Mouse (Mus musculus) retina, postnatal 7 days (tissue): ENCODE data around the gene Pcdh15.

Source experiments
- DNase-seq: peaks from one replicate; pipeline ENCODE4 v3.0.0-alpha.2; 2012; ENCODE audit warnings: low read depth, low spot score

Gene Pcdh15

DNA sequence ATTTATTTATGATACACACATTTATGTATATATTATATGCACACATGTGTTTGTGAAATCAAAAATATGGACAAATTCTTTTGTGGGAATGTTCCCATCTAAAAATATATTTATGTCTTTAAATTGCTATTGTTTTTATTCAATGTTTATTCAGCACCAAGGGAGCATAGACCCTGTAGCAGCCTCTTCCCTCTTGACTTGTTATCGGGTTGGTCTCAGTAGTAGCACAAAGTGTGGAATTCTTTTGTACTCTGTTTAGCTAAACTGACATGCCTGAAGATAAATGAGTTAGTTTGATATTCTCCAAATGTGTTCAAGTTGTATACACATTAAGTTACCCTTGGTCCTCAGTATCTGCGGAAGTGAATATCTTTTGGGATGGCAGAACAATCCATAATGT, 848.7 kb downstream of the Pcdh15 start:
- DNase-seq = no peak

DNA sequence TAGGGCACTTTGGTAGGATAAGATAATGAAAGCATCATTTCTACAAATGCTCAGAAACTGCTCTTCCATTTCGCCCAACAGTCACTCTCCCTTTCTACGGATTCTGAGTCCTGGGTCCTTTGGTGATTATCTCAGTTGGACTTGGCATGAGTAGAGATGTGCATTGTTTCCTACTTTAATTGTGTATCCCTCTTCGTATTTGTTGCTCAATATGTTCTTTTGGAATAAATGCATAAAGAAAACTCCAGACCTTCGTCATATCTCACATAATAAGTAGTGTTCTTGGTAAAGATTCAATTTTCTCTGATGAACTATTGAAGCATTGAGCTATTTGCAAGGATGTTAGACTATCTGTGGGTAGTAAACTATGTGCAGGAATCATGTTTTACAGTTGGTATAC, 854.2 kb downstream of the Pcdh15 start:
- no peak for DNase-seq

GRCm38 (mm10) chr10:73984057-73984456, 884.9 kb downstream of the Pcdh15 start:
- no peak for DNase-seq

- no peak for DNase-seq
Observed at GRCm38 (mm10) chr10:74008836-74009235, 909.7 kb downstream of the Pcdh15 start.

- DNase-seq = no peak
Observed at GRCm38 (mm10) chr10:74023091-74023490, 923.9 kb downstream of the Pcdh15 start.

GRCm38 (mm10) chr10:74053059-74053458, 953.9 kb downstream of the Pcdh15 start:
- no peak for DNase-seq

GRCm38 (mm10) chr10:74086653-74087052, 987.5 kb downstream of the Pcdh15 start:
- DNase-seq = no peak

GRCm38 (mm10) chr10:74098296-74098695, 999.2 kb downstream of the Pcdh15 start:
- no peak for DNase-seq

DNA sequence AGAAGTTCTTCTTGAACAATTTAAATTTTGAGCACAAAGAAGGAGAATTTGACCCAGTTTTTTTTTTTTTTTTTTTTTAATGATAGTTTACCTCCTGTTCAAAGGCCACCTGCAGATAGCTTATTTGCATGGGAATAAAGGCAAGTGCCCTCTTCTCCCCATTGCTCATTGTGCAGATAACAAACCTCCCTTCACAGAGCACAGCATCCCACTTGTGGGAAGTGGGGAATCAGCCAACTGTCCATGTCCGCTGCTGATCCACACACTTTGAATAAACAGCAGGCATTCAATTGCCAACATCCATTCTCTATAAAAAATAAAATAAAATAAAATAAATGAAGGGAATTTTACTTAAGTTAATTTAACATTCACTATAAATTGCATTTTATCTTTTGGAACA, 1015.0 kb downstream of the Pcdh15 start:
- DNase-seq = no peak

DNA sequence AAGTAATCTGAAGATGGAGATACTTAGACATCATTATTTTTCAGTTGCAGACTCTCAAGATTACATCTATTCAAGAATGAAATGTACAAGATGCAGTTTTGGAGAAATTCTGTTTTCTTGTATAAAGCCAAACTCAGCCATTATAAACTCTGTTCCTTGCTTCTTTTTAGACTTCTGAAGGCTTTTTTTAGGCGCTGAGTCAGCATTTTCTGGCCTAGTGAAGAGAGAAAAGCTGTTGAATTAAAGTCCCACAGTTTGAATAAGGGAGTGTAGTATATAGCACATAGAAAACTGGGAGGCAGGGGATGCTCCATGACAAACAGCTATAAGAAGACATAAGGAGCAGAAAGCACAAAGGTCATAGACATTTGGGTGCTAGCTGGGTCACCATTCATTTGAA, 1017.7 kb downstream of the Pcdh15 start:
- DNase-seq = no peak

DNA sequence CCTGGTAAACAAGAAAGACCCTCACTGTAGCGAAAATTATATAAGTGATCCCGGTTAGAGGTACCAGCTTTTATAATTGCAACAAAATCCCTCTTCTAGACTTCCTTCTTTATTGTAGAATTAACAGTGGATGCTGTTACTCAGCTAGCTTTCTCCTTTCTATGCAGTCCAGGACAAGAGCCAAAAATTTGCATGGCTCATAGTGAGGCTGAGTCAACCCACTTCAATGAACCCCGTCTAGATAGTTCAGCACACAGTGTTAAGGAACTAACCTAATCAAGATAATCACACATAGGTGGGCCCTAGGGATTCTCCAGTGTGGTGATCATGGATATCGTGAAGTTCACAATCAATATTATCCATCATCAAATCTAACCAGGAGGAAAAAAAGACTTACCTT, 1024.3 kb downstream of the Pcdh15 start:
- no peak for DNase-seq

DNA sequence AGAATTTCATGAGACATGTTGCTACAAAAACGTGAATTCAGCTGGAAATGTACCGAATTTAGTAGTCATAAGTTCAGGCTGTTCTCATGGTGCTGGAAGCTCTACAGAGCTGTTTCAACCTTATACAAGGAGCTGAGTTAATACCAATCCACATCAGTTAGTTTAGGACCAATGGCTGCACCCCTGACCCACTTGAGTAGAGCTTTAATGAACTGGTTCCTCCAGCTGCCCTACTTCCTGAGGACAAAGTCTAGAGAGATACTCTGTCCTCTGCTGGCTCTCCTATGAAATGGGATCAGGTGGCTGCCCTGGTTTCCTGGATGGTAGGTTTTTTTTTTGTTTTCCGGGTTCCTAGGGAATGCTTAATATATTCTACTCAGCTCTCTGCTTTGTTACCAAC, 1030.0 kb downstream of the Pcdh15 start:
- DNase-seq = no peak

DNA sequence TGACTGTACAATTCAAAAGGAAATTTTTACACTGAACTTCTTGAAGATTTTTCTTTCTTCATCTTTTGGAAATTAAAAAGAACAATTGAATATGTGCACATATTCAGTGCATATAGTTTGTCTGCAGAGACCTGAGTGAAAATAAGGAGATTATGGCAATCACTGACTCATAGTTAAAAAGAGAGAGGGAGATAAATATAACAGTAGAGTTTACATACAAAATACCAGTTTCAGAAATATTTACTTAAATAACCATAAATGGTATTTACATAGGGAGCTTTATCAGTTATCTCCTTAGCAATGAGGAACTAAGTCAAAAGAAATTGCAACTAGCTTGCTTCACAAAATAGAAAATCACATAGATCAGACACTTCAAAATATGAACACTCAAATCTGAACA, 1030.5 kb downstream of the Pcdh15 start:
- no peak for DNase-seq

DNA sequence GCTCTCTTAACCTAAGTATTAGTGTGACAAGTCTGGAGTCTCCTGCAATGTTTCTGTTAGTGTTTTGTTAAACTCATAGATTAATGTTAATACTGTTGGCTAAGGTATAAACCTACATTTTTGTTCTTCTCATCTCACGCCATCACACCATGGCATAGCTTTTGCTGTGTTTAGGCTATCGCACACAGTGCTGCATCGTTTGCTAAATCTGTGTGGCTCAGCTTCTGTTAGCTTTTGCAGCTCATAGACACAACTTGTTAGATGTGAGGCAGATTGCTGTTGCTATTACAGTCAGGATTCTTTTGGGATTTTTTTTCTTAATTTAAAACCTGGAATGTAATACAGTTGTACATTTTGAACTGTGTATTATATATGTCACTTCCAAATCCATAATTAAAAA, 1031.7 kb downstream of the Pcdh15 start:
- DNase-seq = no peak

DNA sequence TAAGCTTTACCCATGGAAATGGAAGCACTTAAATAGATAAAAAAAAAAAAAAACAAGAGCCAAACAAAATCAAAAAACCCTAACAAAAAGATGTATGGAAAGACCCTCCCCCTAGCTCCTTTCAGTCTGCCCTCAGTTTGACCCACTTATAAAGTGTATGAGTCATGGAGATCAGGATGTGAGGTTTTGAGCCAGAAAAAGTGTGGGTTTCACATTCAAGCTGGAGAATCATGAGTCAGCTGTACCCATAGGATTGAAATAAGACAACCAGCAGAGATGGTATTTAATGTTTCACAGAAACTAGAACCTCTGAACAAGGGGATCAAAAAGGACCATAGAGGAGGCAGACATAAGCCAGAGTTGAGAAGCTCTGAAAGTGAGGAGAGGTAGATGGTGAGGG, 1048.8 kb downstream of the Pcdh15 start:
- no peak for DNase-seq

DNA sequence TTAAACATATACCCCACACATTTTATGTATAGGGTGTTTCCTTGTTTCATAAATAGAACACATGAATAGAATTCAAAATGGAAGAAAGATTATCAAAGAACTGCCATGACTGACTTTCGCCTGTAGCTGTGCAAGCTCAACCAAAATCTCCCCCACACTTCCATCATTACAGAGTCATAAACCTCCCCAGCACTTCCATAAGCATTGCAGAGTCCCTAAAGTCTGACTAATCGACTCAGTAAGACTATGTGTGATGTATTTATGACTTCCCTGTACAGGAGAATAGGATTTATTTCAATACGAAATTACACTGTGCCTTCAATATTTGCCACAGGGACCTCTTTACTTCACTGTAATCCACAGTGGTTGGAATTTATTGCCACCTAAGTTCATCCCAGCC, 1082.8 kb downstream of the Pcdh15 start:
- no peak for DNase-seq

DNA sequence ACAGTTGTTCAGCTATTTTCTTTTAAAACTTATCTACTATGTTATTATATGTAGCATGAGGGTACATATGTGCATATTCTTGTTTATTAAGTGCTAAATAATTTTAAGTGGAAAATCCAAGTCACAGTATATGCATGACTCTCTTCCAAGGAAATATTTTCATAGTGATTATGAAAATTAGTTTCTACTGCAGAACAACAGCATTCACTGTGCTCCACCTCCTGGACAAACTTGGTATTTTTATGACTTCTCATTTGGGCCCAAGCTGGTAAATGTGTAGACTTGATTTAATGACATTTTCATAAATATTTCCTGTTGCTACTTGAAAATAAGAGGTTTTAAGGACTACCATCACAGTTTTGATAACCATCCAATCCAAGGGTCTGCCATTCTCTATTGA, 1104.5 kb downstream of the Pcdh15 start:
- DNase-seq = peak; percentile 21

- no peak for DNase-seq
Observed at GRCm38 (mm10) chr10:74217268-74217667, 1118.1 kb downstream of the Pcdh15 start.

DNA sequence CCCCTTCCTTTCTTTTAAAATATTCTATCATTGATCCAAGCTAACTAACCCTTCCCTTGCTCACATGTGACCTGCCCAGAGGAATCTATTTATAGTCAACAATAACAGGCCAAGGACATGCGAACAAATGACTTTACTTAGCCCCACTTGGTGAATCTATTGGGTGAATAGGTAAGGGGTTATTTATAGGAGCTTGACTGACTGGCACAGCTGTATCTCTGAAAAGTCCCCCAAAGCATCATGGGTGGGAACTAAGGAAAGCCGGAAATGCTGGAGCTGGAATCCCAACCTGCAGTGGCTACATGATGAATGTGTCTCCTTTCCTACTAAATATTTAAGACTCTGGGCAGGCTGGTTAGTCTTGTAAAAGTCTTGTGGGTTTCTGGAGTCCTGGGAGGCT, 1121.3 kb downstream of the Pcdh15 start:
- DNase-seq = no peak

GRCm38 (mm10) chr10:74257716-74258446, 1158.7 kb downstream of the Pcdh15 start:
- no peak for DNase-seq

- no peak for DNase-seq
Observed at GRCm38 (mm10) chr10:74258639-74259038, 1159.5 kb downstream of the Pcdh15 start.

- DNase-seq = no peak
Observed at GRCm38 (mm10) chr10:74269637-74270269, 1170.6 kb downstream of the Pcdh15 start.

DNA sequence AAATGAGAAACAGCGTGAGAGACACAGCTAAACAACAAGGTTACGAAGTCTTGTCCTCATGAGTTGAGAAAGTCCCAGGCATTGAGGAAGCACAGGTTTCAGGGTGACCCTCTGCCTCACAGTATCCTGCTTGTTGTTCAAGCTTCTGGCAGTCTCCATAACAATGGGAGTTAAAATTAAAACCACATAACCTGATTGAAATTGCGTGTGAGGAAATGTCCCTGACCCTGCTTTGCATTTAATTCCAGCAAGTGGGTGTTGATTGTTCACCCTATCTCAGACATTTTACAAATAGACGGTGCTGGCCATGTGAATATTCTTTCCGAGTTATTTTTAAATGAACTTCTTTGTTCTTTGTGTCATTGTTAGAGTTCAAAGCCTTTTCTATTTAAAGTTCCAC, 1171.8 kb downstream of the Pcdh15 start:
- DNase-seq = no peak

- DNase-seq = no peak
Observed at GRCm38 (mm10) chr10:74304120-74304519, 1205.0 kb downstream of the Pcdh15 start.
